Mouse (Mus musculus) monocyte, adult 5-6 weeks (primary cell): ENCODE data around the gene Qsox1. TPM values are rescaled to one million over a fixed set of nuclear protein-coding genes. Genes with fewer than 3 reads are reported as not detected.

ENCODE experiments used
- total RNA-seq: library from RNA; stranded (forward); fragments of 200-1000, 200-491, 200-594 nt; gene quantifications from 3 replicates; pipeline ENCODE4 v1.2.3, GENCODE M21; 2017

Gene Qsox1
- total RNA-seq, 1 experiment from 2014 or later, result 8.1 TPM

Other genes with a start within 250 kb of the Qsox1 start
- gene Lhx4, start 61.2 kb downstream of the Qsox1 start, total RNA-seq, result not detected in 3 replicates
- gene Cep350, start 160.4 kb upstream of the Qsox1 start, total RNA-seq, result 70.9 to 115 TPM (median 84.4 TPM) in 3 replicates
- 43.7 to 58.5 TPM (median 52.0 TPM) in 3 replicates for gene Tor1aip2, start 222.5 kb upstream of the Qsox1 start, total RNA-seq
- gene Tor1aip1, start 223.6 kb upstream of the Qsox1 start, total RNA-seq, result 86.4 to 108 TPM (median 91.2 TPM) in 3 replicates